Mouse (Mus musculus) gastrocnemius, postnatal 10 days (tissue): ENCODE results near the gene Gpr39. TPM values are rescaled to one million over a fixed set of nuclear protein-coding genes. Genes with fewer than 3 reads are reported as not detected.
"Not testable (repeated sequence)": the region's sequence is repeated elsewhere in the genome, so short reads cannot be mapped to it uniquely, and the experiment has no call there.

Source experiments
- DNase-seq: peaks from one replicate; pipeline ENCODE4 v3.0.0; 2021; ENCODE audit warnings: mixed read lengths
- long read RNA-seq, 2 experiments: library from polyadenylated mRNA; stranded (forward); transcript quantifications; one replicate each; pipeline ENCODE4 v2.0.0; 2021
- total RNA-seq, 2 experiments: library from RNA; stranded (reverse); gene quantifications; 2 replicates each; pipeline ENCODE4 v1.2.3; 2021

The Gpr39 gene
- total RNA-seq: under 1 TPM; 0.14 to 0.34 TPM
- long read RNA-seq, experiment 1: 0 reads
- long read RNA-seq, experiment 2: 0 reads

DNA sequence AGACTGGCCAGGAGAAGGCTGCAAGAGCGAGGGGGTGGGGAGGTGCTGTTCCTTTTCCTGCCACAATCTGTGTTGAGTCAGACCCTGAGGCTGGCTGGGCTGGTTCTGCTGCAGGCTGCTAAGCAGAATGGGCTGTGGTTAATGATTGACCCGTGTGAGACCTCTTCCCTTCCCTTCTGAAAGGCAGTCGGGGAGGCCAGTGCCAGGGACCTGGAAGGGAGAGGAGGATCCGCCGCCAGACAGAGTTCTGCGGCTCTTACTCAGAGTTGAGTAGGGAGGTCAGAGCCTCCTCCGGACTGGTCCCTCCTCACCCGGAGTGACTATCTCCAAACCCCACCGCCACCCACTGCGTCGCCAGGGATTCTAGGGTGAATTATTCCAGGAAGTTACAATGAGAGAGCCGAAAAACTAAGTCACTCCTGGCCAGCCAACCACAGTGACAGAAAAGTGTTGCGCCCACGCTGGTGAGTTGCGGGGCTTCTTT is at the start of gene Gpr39:
Gpr39 (plus strand) TSS at position 206 of the 484 bp plus-strand sequence.
- DNase-seq: peak; percentile 10

DNA sequence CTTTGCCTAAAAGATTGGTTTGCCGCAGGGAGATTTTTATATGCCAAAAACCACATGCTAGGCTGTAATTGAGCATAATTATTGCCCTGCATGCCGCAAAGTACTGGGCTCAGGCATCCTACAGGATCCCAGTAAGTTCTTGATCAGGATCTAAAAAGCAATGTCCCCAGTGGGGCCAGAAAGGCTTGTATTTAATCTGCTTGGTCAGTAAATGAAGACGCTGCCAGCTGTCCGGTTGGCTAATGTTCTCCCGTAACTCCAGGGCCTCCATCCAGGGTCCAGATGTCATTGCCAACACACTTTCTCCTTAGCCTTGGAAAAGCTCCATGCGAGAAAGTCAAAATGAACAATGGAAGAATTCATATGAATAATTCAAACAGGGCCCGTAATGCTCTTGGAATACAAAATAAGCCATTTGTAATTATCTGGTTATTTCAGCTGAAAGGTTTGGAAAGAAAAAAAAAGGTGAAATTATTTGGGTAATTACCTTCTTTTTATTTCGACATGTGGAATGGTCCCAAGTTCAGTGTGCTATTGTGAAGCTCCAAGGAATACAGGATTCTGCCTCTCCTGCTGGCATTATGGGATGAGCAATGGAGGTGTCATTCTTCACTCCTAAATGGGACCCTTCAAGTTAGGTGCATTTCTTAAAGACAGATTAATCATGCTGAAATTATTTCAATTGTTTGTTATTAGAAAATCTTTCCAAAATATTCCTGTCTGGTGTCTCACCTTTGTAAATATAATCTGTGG is 37.1 kb upstream of the Gpr39 start:
- DNase-seq: peak; percentile 19

DNA sequence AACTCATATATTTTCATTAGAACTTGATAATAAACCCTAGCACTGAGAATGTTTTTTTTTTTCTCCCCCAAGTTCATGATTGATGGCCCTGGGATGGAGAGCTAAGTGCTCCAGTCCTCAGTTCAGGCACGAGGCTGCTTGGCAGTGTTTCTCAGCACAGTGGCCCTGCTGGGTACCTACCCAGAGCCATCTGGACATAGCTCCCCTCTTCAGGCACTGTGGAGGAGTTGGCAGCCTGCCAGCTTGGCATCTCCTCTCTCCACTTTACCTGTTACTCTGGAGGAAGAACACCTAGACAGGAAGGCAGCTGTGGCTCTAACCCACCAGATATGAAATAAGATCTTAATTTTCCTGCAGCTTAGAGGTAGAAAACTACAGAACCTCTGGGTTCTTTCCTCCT is 33.2 kb upstream of the Gpr39 start:
- DNase-seq: no peak

DNA sequence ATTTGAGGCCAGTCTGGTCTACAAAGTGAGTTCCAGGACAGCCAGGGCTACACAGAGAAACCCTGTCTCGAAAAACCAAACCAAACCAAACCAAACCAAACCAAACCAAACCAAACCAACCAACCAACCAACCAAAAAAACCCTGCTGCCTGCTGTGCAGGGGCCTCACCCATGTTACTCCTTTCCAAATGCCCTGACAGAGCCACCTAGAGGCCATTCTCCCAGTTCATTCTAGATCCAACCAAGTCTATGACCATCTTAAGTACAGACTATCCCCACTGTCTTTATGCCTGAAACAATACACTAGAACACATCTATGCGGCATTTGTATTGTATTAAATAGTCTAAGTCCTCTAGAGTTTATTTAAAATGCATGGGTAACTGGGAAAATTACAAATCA is 30.0 kb upstream of the Gpr39 start:
- not testable (repeated sequence) for DNase-seq

GRCm38 (mm10) chr1:125648011-125648410 is 28.8 kb upstream of the Gpr39 start:
- DNase-seq: no peak

DNA sequence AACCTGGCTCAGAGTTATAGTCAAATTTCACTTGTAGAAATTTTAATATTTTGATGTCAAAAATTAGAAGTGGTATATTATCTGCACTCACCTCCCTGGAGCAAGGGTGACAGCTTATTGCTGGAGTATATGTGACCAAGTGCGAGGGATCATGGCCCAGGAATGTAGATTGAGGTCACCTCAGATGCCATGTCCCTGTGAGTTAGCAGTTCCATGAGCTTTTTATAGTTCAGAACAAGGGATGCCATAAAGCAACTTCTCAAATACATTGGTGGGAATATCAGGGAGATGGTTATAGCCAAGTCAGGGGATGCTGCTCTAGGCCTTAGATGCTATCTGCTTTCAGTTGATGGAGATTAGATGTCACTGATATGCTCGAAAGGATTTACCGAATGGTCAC is 27.7 kb upstream of the Gpr39 start:
- DNase-seq: no peak

- DNase-seq: no peak
Observed at GRCm38 (mm10) chr1:125652836-125653594, 23.8 kb upstream of the Gpr39 start.

GRCm38 (mm10) chr1:125657416-125657815 is 19.4 kb upstream of the Gpr39 start:
- no peak for DNase-seq

DNA sequence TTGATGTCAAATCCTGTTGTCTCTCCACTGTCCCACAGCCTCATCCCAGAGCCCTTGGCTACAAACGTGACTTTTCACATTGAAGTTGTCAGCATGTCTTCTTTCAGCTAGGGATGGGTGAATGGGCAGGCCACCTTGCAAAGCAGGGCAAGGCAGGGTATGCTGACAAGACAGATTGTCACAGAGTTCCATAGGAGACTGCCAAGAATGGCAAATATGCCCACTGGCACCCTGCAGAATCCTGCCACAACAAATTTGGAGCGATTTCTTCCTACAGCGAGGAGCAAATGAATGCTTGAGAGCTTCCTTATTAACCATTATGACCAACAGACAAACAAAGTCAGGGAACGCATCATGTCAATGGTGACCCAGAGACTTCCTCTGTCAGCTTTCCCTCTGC is 16.6 kb upstream of the Gpr39 start:
- DNase-seq: no peak

- no peak for DNase-seq
Observed at GRCm38 (mm10) chr1:125660901-125661300, 15.9 kb upstream of the Gpr39 start.

DNA sequence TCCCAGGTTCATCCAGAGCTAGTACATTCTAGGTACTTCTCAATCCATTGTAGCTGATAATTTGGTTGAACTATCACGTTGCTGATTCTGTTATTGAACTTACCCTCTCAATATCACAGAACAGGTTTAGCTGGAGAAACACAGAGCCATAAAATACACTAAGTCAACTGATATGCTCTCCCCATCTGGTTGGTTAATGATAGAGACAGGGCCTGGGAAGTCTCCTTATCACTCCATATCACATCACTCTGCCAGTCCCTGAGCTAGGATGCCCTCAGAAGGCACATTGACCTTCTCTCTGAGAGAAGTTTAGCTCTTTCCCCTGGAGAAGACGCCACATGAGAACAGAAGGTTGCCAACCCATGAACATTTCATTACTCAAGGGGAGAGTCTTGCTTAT is 14.7 kb upstream of the Gpr39 start:
- no peak for DNase-seq

DNA sequence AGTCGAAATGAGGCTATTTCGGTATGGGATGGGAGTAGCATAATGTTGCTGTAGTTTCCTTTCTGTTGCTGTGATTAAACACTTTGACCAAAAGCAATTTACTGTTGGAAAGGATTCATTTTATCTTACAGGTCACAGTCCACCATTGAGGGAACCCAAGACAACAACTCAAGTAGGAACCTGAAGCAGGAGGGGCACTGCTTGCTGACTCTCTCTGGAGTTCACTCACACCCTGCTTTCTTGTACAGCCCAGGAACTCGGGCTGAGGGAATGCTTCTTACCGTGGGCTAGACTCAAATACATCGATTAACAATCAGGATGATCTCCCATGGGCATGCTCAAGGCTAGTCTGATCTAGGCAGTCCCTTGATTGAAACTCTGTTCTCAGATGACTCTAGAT is 14.1 kb upstream of the Gpr39 start:
- no peak for DNase-seq

- DNase-seq: no peak
Observed at GRCm38 (mm10) chr1:125663104-125663503, 13.7 kb upstream of the Gpr39 start.

DNA sequence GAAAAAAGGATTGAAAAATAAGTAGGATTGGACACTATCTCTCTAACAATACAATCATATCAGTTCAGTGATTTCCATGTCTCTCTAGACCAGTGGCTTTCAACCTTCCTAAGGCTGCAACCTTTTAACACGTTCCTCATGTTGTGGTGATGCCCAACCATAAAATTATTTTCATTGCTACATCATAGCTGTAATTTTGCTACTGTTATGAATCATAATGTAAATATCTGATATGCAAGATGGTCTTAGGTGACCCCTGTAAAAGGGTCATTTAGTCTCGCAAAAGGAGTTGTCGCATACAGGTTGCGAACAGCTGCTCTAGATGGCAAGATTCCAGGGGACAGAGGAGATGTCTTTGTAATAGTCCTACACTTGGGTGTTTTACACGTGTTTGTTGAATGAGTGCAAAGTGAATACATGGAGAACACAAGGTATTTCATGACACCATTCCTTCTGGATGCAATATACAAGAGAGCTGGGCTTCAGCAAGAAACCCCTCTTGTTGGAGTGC is 11.6 kb upstream of the Gpr39 start:
- no peak for DNase-seq

DNA sequence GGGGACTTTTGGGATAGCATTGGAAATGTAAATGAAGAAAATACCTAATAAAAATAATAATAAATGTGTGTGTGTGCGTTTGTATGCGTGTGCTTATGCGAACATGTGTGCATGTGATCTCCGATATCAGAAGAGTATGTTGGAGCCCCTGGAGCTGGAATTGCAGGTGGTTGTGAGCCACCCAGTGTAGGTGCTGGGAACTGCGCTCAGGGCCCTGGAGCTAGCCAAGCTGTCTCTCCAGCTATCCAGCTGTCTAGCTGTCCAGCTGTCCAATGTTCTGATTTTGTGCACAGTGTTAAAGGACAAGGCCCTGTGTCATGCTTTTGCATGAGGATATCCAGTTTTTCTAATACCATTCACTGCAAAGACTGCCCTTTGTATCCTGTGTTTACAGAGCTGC is 7.8 kb upstream of the Gpr39 start:
- DNase-seq: no peak

DNA sequence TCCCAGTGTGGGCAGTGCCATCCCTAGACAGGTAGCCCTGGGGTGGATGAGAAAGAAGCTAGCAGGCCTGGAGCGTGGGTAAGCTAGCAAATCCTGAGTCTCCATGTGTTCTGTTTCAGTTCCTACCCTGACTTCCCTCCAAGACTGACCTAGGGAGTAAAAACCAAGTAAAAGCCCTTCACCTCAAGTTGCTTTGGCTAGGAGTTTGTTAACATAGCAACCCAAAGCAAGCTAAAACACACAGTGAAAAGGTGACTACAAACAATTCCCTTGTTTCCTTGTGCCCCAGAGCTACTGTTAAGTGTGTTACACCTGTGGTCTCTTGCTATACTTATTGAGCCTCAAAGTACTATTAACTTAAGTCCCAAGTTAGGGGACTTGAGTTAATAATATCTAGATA is 1.6 kb upstream of the Gpr39 start:
- no peak for DNase-seq

- no peak for DNase-seq
Observed at GRCm38 (mm10) chr1:125677286-125677685, 491 bp downstream of the Gpr39 start.

DNA sequence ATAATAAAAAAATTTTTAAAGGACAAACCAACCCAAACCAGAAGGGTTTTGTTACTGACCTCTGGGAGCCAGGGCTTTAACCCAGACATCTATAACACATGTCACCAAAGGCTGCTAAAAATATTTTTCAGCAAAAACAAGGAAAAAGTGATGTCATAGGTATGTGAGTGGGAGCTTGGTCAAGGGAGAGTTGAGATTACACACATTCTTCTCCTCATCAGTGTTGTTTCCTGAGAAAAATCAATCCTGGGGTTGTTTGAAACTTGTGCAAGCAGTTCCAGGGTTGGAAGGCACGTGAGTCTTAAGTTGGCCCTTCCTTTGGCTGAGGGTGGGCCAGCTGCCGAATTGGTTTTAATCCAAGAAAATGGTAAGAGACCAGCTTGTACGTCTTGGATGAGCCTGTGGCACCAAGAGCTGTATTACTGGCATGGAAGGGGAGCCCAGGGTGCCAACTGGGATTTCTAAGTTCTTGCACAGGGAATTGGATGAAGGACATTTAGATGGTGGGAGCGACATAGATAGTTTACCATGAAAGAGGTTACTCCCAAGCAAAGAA is 2.8 kb downstream of the Gpr39 start:
- no peak for DNase-seq

- DNase-seq: no peak
Observed at GRCm38 (mm10) chr1:125684423-125684822, 7.6 kb downstream of the Gpr39 start.

DNA sequence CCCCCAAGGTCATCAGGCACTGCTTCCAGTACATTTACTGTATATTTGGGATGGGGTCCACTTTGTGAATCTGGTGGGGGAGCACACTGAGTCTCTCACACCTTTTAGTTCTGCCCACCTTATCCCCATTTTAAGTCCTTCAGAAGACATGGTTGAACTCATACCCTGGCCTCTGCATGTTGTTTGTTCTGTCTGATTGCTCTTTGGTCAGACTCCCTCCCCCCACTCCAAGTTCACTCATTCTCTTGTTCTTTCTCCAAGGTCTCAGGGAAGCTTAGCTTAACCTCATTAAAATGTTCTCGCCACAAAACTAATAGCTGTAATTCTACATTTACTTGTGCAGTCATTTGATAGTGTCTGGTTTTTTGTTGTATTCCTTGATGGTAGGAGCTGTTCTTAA is 8.5 kb downstream of the Gpr39 start:
- DNase-seq: no peak

DNA sequence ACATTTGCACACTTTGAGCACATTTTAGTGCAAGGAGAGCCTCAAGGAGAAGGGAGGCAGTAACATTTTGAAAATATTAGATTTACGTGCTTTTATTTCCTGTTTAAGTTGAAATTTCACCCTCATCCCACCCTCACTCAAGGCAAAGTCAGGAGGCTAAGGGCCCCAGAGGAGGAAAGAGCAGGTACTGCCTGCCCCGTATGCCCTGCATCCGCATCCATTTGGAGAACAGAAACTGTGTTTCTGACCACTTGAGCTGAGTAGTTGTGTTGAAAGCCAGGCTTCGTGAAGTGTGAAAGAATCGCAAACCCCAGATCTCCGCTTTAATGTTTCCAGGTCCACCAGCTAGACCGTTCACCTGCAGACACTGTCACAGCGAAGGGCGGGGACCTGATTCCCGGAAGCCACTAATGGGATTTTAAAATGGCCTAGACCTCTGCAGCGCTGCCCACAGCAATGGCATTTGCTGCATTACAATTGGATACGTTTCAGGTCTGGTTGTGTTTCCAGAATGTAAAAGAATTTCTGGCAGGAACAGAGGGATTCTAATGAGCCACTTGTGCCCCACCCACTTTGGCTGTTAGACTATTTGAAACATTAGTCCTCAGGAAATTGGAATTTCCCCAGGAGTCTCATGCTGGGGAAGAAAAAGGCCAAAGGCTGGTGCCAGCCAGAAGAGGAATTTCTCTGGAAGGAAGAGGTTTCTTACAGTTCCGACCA is 11.1 kb downstream of the Gpr39 start:
- no peak for DNase-seq

DNA sequence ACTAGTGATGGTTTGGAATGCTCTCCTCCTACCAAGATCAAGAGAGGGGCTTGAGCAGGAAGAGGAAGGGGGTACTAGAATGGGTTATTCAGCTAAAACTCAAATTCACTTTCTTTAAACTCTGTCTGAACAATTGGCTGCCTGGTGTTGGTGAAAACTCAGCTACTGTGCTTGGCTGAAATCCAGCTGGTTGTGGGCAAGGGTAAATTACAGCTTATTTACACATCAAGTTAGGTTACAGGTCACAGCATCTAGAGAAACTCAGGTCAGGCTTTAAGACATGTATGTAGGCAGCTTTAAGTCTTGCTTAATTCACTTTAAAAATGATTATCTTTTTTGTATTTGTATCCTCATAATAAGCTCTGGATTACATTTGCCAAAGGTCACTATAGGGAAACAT is 16.7 kb downstream of the Gpr39 start:
- no peak for DNase-seq
